Mouse (Mus musculus): ENCODE measurements around the gene Rapgef1. TPM values are rescaled to one million over a fixed set of nuclear protein-coding genes. Genes with fewer than 3 reads are reported as not detected.

Gene Rapgef1
- total and polyA plus RNA-seq, 2 experiments from 2014 or later, result 13.7 to 94.0 TPM

- Histone ChIP-seq H3K9me3 (ENCODE audit: low read length) (no peaks in the 10 kb centered on the region), H3K9ac (replicated peaks; ENCODE audit: low read length) (no peak overlapping the region), H3K27ac (no peak overlapping the region), H3K27me3 (ENCODE audit: insufficient read depth, low read length) (no peaks in the 10 kb centered on the region), H3K4me3 (ENCODE audit: low read length) (no peak overlapping the region), H3K36me3 (ENCODE audit: insufficient read depth, low read length) (peaks cover 6% of the 10 kb centered on the region; the same call in 1 of the 2 replicates), H3K4me2 (ENCODE audit: low read depth, low read length) (no peak overlapping the region), H3K4me1 (ENCODE audit: insufficient read depth, low read length) (peaks cover 10% of the 10 kb centered on the region)
- ATAC-seq (no peak), DNase-seq (ENCODE audit: low spot score) (no peak)
- no peak for TF ChIP-seq CTCF (IDR thresholded peaks at IDR 0.05; ENCODE audit: low read depth)
- 73% methylated on average over 4 of the region's 4 CpGs for WGBS
These were observed 56.3 kb downstream of the Rapgef1 start for GRCm38 (mm10) chr2:29675846-29676245.

GRCm38 (mm10) chr2:29676513-29676912 is 57.0 kb downstream of the Rapgef1 start:
- DNase-seq (ENCODE audit: low spot score), result no peak
- no peak overlapping the region for H3K27ac ChIP-seq
- 53% methylated on average over 6 of the region's 6 CpGs for WGBS

GRCm38 (mm10) chr2:29677842-29678241 is 58.3 kb downstream of the Rapgef1 start:
- DNase-seq (ENCODE audit: low spot score), result no peak
- ATAC-seq, result no peak
- Histone ChIP-seq H3K27me3 (ENCODE audit: insufficient read depth, low read length) (no peaks in the 10 kb centered on the region), H3K4me1 (ENCODE audit: insufficient read depth, low read length) (peaks cover 3% of the 10 kb centered on the region; the same call in 1 of the 2 replicates), H3K4me2 (ENCODE audit: low read depth, low read length) (no peak overlapping the region), H3K4me3 (ENCODE audit: low read length) (no peak overlapping the region), H3K27ac (no peak overlapping the region), H3K9me3 (ENCODE audit: low read length) (no peaks in the 10 kb centered on the region), H3K9ac (replicated peaks; ENCODE audit: low read length) (no peak overlapping the region), H3K36me3 (ENCODE audit: insufficient read depth, low read length) (peaks cover 6% of the 10 kb centered on the region; the same call in 1 of the 2 replicates)
- no peak for TF ChIP-seq CTCF (IDR thresholded peaks at IDR 0.05; ENCODE audit: low read depth)
- WGBS, result 87% methylated on average over 5 of the region's 5 CpGs

More at GRCm38 (mm10) chr2:29676513-29676912, 57.0 kb downstream of the Rapgef1 start:
- Histone ChIP-seq H3K4me2 (ENCODE audit: low read depth, low read length) (no peak overlapping the region), H3K9ac (replicated peaks; ENCODE audit: low read length) (no peak overlapping the region), H3K4me1 (ENCODE audit: insufficient read depth, low read length) (peaks cover 4% of the 10 kb centered on the region; the same call in 1 of the 2 replicates), H3K9me3 (ENCODE audit: low read length) (no peaks in the 10 kb centered on the region), H3K4me3 (ENCODE audit: low read length) (no peak overlapping the region), H3K27me3 (ENCODE audit: insufficient read depth, low read length) (no peaks in the 10 kb centered on the region), H3K36me3 (ENCODE audit: insufficient read depth, low read length) (peaks cover 6% of the 10 kb centered on the region; the same call in 1 of the 2 replicates)
- no peak for TF ChIP-seq CTCF (IDR thresholded peaks at IDR 0.05; ENCODE audit: low read depth)
- ATAC-seq, result no peak

GRCm38 (mm10) chr2:29678524-29678923 is 59.0 kb downstream of the Rapgef1 start:
- DNase-seq (ENCODE audit: low spot score) (no peak), ATAC-seq (no peak)
- H3K27me3 ChIP-seq (ENCODE audit: insufficient read depth, low read length), result no peaks in the 10 kb centered on the region
- TF ChIP-seq CTCF (IDR thresholded peaks at IDR 0.05; ENCODE audit: low read depth), result no peak
- H3K4me2 ChIP-seq (ENCODE audit: low read depth, low read length), result no peak overlapping the region
- no peaks in the 10 kb centered on the region for H3K9me3 ChIP-seq (ENCODE audit: low read length)
- 76% methylated on average over 3 of the region's 3 CpGs for WGBS
- H3K9ac ChIP-seq (replicated peaks; ENCODE audit: low read length), result no peak overlapping the region
- no peak overlapping the region for H3K4me3 ChIP-seq (ENCODE audit: low read length)
- H3K4me1 ChIP-seq (ENCODE audit: insufficient read depth, low read length), result peaks cover 3% of the 10 kb centered on the region; the same call in 1 of the 2 replicates
- no peak overlapping the region for H3K27ac ChIP-seq
- H3K36me3 ChIP-seq (ENCODE audit: insufficient read depth, low read length), result peaks cover 6% of the 10 kb centered on the region; the same call in 1 of the 2 replicates

GRCm38 (mm10) chr2:29679710-29680584 is 60.4 kb downstream of the Rapgef1 start:
- peaks cover 6% of the 10 kb centered on the region; the same call in 1 of the 2 replicates for H3K36me3 ChIP-seq (ENCODE audit: insufficient read depth, low read length)
- DNase-seq (ENCODE audit: low spot score) (no peak), ATAC-seq (no peak)
- no peaks in the 10 kb centered on the region for H3K4me1 ChIP-seq (ENCODE audit: insufficient read depth, low read length)
- no peaks in the 10 kb centered on the region for H3K27me3 ChIP-seq (ENCODE audit: insufficient read depth, low read length)
- TF ChIP-seq CTCF (IDR thresholded peaks at IDR 0.05; ENCODE audit: low read depth), result no peak
- no peak overlapping the region for H3K4me2 ChIP-seq (ENCODE audit: low read depth, low read length)
- H3K9ac ChIP-seq (replicated peaks; ENCODE audit: low read length), result no peak overlapping the region
- H3K4me3 ChIP-seq (ENCODE audit: low read length), result no peak overlapping the region
- H3K9me3 ChIP-seq (ENCODE audit: low read length), result no peaks in the 10 kb centered on the region
- H3K27ac ChIP-seq, result no peak overlapping the region
- WGBS, result 73% methylated on average over 6 of the region's 6 CpGs

- ATAC-seq (no peak), DNase-seq (ENCODE audit: low spot score) (no peak)
- TF ChIP-seq CTCF (IDR thresholded peaks at IDR 0.05; ENCODE audit: low read depth), result no peak
- no peaks in the 10 kb centered on the region for H3K27me3 ChIP-seq (ENCODE audit: insufficient read depth, low read length)
- H3K9ac ChIP-seq (replicated peaks; ENCODE audit: low read length), result no peak overlapping the region
- H3K9me3 ChIP-seq (ENCODE audit: low read length), result no peaks in the 10 kb centered on the region
- no peak overlapping the region for H3K27ac ChIP-seq
- H3K4me1 ChIP-seq (ENCODE audit: insufficient read depth, low read length), result peaks cover 7% of the 10 kb centered on the region; the same call in 1 of the 2 replicates
- no peak overlapping the region for H3K4me3 ChIP-seq (ENCODE audit: low read length)
- H3K4me2 ChIP-seq (ENCODE audit: low read depth, low read length), result no peak overlapping the region
- peaks cover 11% of the 10 kb centered on the region; the same call in 1 of the 2 replicates for H3K36me3 ChIP-seq (ENCODE audit: insufficient read depth, low read length)
- WGBS, result 92% methylated on average over 7 of the region's 7 CpGs
These were observed 63.9 kb downstream of the Rapgef1 start for GRCm38 (mm10) chr2:29683261-29683999.
